Mouse (Mus musculus): ENCODE results near the gene Treh. TPM values are rescaled to one million over a fixed set of nuclear protein-coding genes. Genes with fewer than 3 reads are reported as not detected.

Treh gene
- polyA plus RNA-seq, 1 experiment: 183 TPM

GRCm38 (mm10) chr9:44641616-44642015 lies 31.4 kb upstream of the Treh start:
- H3K27me3 ChIP-seq (ENCODE audit: control insufficient read depth, insufficient read depth, low read length): no peaks in the 10 kb centered on the region
- peaks cover 18% of the 10 kb centered on the region for H3K36me3 ChIP-seq (ENCODE audit: control insufficient read depth, insufficient read depth, low read length)
- WGBS: 93% methylated on average over 2 of the region's 2 CpGs
- TF ChIP-seq CTCF (IDR thresholded peaks at IDR 0.05; ENCODE audit: extremely low read depth, insufficient read length, insufficient replicate concordance, low read depth, low read length) (no peak), POLR2A (IDR thresholded peaks at IDR 0.05; ENCODE audit: low read depth, low read length) (no peak)
- no peak overlapping the region for H3K27ac ChIP-seq (ENCODE audit: insufficient read depth, low read depth, low read length)
- no peak overlapping the region for H3K4me3 ChIP-seq (ENCODE audit: low read depth, low read length)
- peaks cover 6% of the 10 kb centered on the region; the same call in 1 of the 2 replicates for H3K4me1 ChIP-seq (ENCODE audit: control insufficient read depth, insufficient read depth, insufficient read length, low read length)

- Histone ChIP-seq H3K4me1 (ENCODE audit: control insufficient read depth, insufficient read depth, insufficient read length, low read length) (peaks cover 6% of the 10 kb centered on the region; the same call in 1 of the 2 replicates), H3K4me3 (ENCODE audit: low read depth, low read length) (no peak overlapping the region), H3K27ac (ENCODE audit: insufficient read depth, low read depth, low read length) (no peak overlapping the region), H3K27me3 (ENCODE audit: control insufficient read depth, insufficient read depth, low read length) (no peaks in the 10 kb centered on the region), H3K36me3 (ENCODE audit: control insufficient read depth, insufficient read depth, low read length) (peaks cover 6% of the 10 kb centered on the region)
- TF ChIP-seq CTCF (IDR thresholded peaks at IDR 0.05; ENCODE audit: extremely low read depth, insufficient read length, insufficient replicate concordance, low read depth, low read length): no peak
- TF ChIP-seq POLR2A (IDR thresholded peaks at IDR 0.05; ENCODE audit: low read depth, low read length): no peak
- WGBS: 86% methylated on average over 7 of the region's 7 CpGs
Observed at GRCm38 (mm10) chr9:44643103-44643502, 29.9 kb upstream of the Treh start.

GRCm38 (mm10) chr9:44644186-44644585 lies 28.8 kb upstream of the Treh start:
- H3K27me3 ChIP-seq (ENCODE audit: control insufficient read depth, insufficient read depth, low read length): no peaks in the 10 kb centered on the region
- H3K4me3 ChIP-seq (ENCODE audit: low read depth, low read length): no peak overlapping the region
- H3K36me3 ChIP-seq (ENCODE audit: control insufficient read depth, insufficient read depth, low read length): no peaks in the 10 kb centered on the region
- 80% methylated on average over 2 of the region's 2 CpGs for WGBS
- no peak for TF ChIP-seq POLR2A (IDR thresholded peaks at IDR 0.05; ENCODE audit: low read depth, low read length)
- TF ChIP-seq CTCF (IDR thresholded peaks at IDR 0.05; ENCODE audit: extremely low read depth, insufficient read length, insufficient replicate concordance, low read depth, low read length): no peak
- H3K4me1 ChIP-seq (ENCODE audit: control insufficient read depth, insufficient read depth, insufficient read length, low read length): peaks cover 8% of the 10 kb centered on the region
- H3K27ac ChIP-seq (ENCODE audit: insufficient read depth, low read depth, low read length): no peak overlapping the region

GRCm38 (mm10) chr9:44645481-44645880 lies 27.6 kb upstream of the Treh start:
- H3K27ac ChIP-seq (ENCODE audit: insufficient read depth, low read depth, low read length): no peak overlapping the region
- TF ChIP-seq POLR2A (IDR thresholded peaks at IDR 0.05; ENCODE audit: low read depth, low read length) (no peak), CTCF (IDR thresholded peaks at IDR 0.05; ENCODE audit: extremely low read depth, insufficient read length, insufficient replicate concordance, low read depth, low read length) (no peak)
- peaks cover 8% of the 10 kb centered on the region for H3K4me1 ChIP-seq (ENCODE audit: control insufficient read depth, insufficient read depth, insufficient read length, low read length)
- H3K27me3 ChIP-seq (ENCODE audit: control insufficient read depth, insufficient read depth, low read length): no peaks in the 10 kb centered on the region
- no peaks in the 10 kb centered on the region for H3K36me3 ChIP-seq (ENCODE audit: control insufficient read depth, insufficient read depth, low read length)
- 64% methylated on average over 5 of the region's 5 CpGs for WGBS
- H3K4me3 ChIP-seq (ENCODE audit: low read depth, low read length): no peak overlapping the region

DNA sequence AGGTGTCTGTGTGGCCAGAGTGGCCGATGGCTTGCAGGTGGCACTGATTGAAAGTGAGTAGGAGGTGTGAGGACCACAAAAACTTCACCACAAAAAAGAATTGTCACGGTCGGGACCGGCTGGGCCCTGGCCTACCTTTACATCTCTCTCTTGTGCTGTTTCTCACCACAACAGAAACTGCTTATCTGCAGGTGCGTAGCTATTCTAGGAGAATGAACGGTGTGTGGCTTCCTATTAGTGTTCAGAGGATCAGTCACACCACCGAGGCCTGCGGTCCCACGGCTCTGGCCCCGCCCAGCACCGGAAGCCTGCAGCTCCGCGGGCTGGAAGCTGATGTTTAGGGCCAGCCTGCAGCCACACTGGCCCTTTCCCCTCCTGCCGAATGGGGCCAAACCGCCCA lies 27.1 kb upstream of the Treh start:
- 50% methylated on average over 15 of the region's 15 CpGs for WGBS
- H3K4me3 ChIP-seq (ENCODE audit: low read depth, low read length): no peak overlapping the region
- H3K36me3 ChIP-seq (ENCODE audit: control insufficient read depth, insufficient read depth, low read length): no peaks in the 10 kb centered on the region
- no peak overlapping the region for H3K27ac ChIP-seq (ENCODE audit: insufficient read depth, low read depth, low read length)
- peaks cover 8% of the 10 kb centered on the region for H3K4me1 ChIP-seq (ENCODE audit: control insufficient read depth, insufficient read depth, insufficient read length, low read length)
- TF ChIP-seq POLR2A (IDR thresholded peaks at IDR 0.05; ENCODE audit: low read depth, low read length) (no peak), CTCF (IDR thresholded peaks at IDR 0.05; ENCODE audit: extremely low read depth, insufficient read length, insufficient replicate concordance, low read depth, low read length) (no peak)
- no peaks in the 10 kb centered on the region for H3K27me3 ChIP-seq (ENCODE audit: control insufficient read depth, insufficient read depth, low read length)

GRCm38 (mm10) chr9:44646366-44646765 lies 26.7 kb upstream of the Treh start:
- TF ChIP-seq POLR2A (IDR thresholded peaks at IDR 0.05; ENCODE audit: low read depth, low read length) (no peak), CTCF (IDR thresholded peaks at IDR 0.05; ENCODE audit: extremely low read depth, insufficient read length, insufficient replicate concordance, low read depth, low read length) (no peak)
- H3K4me1 ChIP-seq (ENCODE audit: control insufficient read depth, insufficient read depth, insufficient read length, low read length): peaks cover 8% of the 10 kb centered on the region
- H3K27ac ChIP-seq (ENCODE audit: insufficient read depth, low read depth, low read length): no peak overlapping the region
- no peaks in the 10 kb centered on the region for H3K36me3 ChIP-seq (ENCODE audit: control insufficient read depth, insufficient read depth, low read length)
- H3K27me3 ChIP-seq (ENCODE audit: control insufficient read depth, insufficient read depth, low read length): no peaks in the 10 kb centered on the region
- no peak overlapping the region for H3K4me3 ChIP-seq (ENCODE audit: low read depth, low read length)
- WGBS: 73% methylated on average over 6 of the region's 6 CpGs

- H3K27ac ChIP-seq (ENCODE audit: insufficient read depth, low read depth, low read length): no peak overlapping the region
- no peak for TF ChIP-seq POLR2A (IDR thresholded peaks at IDR 0.05; ENCODE audit: low read depth, low read length)
- no peak for TF ChIP-seq CTCF (IDR thresholded peaks at IDR 0.05; ENCODE audit: extremely low read depth, insufficient read length, insufficient replicate concordance, low read depth, low read length)
- 93% methylated on average over 8 of the region's 8 CpGs for WGBS
Observed at GRCm38 (mm10) chr9:44647026-44647425, 26.0 kb upstream of the Treh start.

More at GRCm38 (mm10) chr9:44647026-44647425, 26.0 kb upstream of the Treh start:
- no peaks in the 10 kb centered on the region for H3K36me3 ChIP-seq (ENCODE audit: control insufficient read depth, insufficient read depth, low read length)
- H3K4me3 ChIP-seq (ENCODE audit: low read depth, low read length): no peak overlapping the region
- H3K27me3 ChIP-seq (ENCODE audit: control insufficient read depth, insufficient read depth, low read length): no peaks in the 10 kb centered on the region
- H3K4me1 ChIP-seq (ENCODE audit: control insufficient read depth, insufficient read depth, insufficient read length, low read length): peaks cover 8% of the 10 kb centered on the region

All from small intestine, adult 2 months (tissue).